Mouse (Mus musculus) neural tube, embryonic 11.5 days (tissue): ENCODE data around the gene 2210407C18Rik. TPM values are rescaled to one million over a fixed set of nuclear protein-coding genes. Genes with fewer than 3 reads are reported as not detected.
A peak's percentile ranks its signal among the peaks of the same experiment; 100 is the strongest.

Source experiments
- ATAC-seq: fragments of 200-750 bp; cut with Nextera tagmentation; 2 replicates; pipeline ENCODE4 v1.8.0; 2017; ENCODE audit warnings: moderate number of reproducible peaks, mild to moderate bottlenecking, moderate TSS enrichment, moderate library complexity; ENCODE audit not compliant: insufficient read depth, low FRiP score, low TSS enrichment
- DNase-seq: peaks from one replicate; pipeline ENCODE4 v3.0.0-alpha.2; 2015; ENCODE audit warnings: low spot score
- H3K27ac ChIP-seq: fragments of 300-500 bp; sonication (generic); 2 replicates; pipeline ENCODE4 v1.5.1; 2014; ENCODE audit warnings: low read depth, mild to moderate bottlenecking, low read length
- H3K27me3 ChIP-seq: fragments of 300-500 bp; sonication (generic); 2 replicates; pipeline ENCODE4 v1.6.1; 2014; ENCODE audit warnings: mild to moderate bottlenecking, low read length, mixed read lengths; ENCODE audit not compliant: control insufficient read depth, insufficient read depth
- H3K36me3 ChIP-seq: fragments of 300-500 bp; sonication (generic); 2 replicates; pipeline ENCODE4 v1.6.1; 2014; ENCODE audit warnings: mild to moderate bottlenecking, low read length, moderate library complexity, mixed read lengths; ENCODE audit not compliant: control insufficient read depth, insufficient read depth
- H3K4me1 ChIP-seq: fragments of 300-500 bp; sonication (generic); 2 replicates; pipeline ENCODE4 v1.6.1; 2014; ENCODE audit warnings: low read length, mixed read lengths; ENCODE audit not compliant: control insufficient read depth, insufficient read depth
- H3K4me2 ChIP-seq: fragments of 300-500 bp; sonication (generic); 2 replicates; pipeline ENCODE4 v1.6.1; 2014; ENCODE audit warnings: low read depth, mild to moderate bottlenecking, moderate library complexity
- H3K4me3 ChIP-seq: fragments of 300-500 bp; sonication (generic); 2 replicates; pipeline ENCODE4 v1.5.1; 2014; ENCODE audit warnings: low read depth, low read length
- H3K9ac ChIP-seq: fragments of 300-500 bp; sonication (generic); 2 replicates; pipeline ENCODE4 v1.6.1; 2014; ENCODE audit warnings: mild to moderate bottlenecking, low read length
- H3K9me3 ChIP-seq: fragments of 300-500 bp; sonication (generic); 2 replicates; pipeline ENCODE4 v1.6.1; 2016; ENCODE audit warnings: low read length; ENCODE audit not compliant: control insufficient read depth
- WGBS: fragments of 180-500 bp; shearing (Covaris S2); extraction: QIAGEN DNeasy Blood & Tissue Kit; methylation state at CpG from one replicate; pipeline ENCODE4 v1.1.7; 2014; 5-methylcytosine and 5-hydroxymethylcytosine counted together
- polyA plus RNA-seq: library from polyadenylated mRNA; unstranded; fragments of >200 nt; fragmentation: Nextera tagmentation; extraction: Ambion mirVana; gene quantifications from 2 replicates; pipeline ENCODE4 v1.2.1, GENCODE M21; 2014

The 2210407C18Rik gene
- polyA plus RNA-seq, 1 experiment from 2014 or later, result not detected

DNA sequence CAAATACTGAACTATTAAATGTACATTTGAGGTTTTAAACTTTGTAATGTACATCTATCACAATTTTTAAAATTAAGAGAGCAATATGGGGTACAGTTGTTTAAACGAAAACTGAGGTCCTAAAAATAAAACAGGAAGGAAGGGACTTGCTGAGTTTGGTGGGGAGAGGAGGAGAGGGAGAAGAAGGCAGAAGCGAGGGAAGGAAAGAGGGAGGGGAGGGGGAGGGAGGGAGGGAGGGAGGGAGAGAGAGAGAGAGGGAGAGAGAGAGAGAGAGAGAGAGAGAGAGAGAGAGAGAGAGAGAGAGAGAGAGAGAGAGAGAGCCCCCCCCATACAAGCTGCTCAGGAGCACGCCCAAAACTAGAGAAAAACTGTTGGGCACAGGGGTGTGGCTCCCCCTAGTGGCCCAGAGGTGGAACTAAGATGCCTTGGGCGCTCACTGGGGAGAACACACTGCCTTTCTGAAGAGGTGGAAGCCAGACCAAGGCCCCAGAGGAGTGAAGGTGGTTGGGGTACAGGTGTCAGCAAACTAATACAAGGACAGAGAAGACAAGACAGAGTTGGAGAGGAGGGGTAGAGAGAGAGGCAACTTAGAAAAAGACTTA, 20.6 kb upstream of the 2210407C18Rik start:
- Histone ChIP-seq H3K4me2 (no peak overlapping the region), H3K27me3 (0 out of 2 replicates have a peak, but pooled peaks cover 6% of the 10 kb centered on the region), H3K4me3 (no peak overlapping the region), H3K9me3 (no peaks in the 10 kb centered on the region), H3K27ac (no peak overlapping the region), H3K4me1 (peaks cover 4% of the 10 kb centered on the region), H3K36me3 (no peaks in the 10 kb centered on the region), H3K9ac (no peak overlapping the region)
- ATAC-seq, result no peak
- DNase-seq, result peak; percentile 67
- WGBS, result 20% methylated on average over 3 of the region's 4 CpGs

DNA sequence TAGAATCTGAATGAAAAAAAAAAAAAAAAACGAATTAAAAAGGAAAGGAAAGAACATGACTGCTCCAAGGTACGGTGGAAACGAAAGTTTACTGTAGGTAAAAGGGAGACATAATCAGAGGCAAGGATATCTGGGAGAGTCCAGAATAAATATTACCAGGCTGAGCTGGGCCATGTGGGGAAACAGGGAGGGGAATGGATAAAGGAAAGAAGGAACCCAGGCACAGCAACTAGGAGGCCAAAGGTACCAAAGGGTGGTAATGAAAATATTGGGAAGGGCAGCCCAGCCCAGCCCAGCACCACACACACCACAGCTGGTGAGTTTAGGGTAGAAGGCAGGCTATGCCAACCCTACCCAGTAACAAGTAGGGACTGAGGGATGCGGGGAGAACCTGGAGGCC, 19.0 kb upstream of the 2210407C18Rik start:
- H3K4me1 ChIP-seq, result no peaks in the 10 kb centered on the region
- H3K4me2 ChIP-seq, result no peak overlapping the region
- H3K9me3 ChIP-seq, result no peaks in the 10 kb centered on the region
- WGBS, result 69% methylated on average over 4 of the region's 4 CpGs
- H3K4me3 ChIP-seq, result no peak overlapping the region
- H3K27me3 ChIP-seq, result no peaks in the 10 kb centered on the region
- no peaks in the 10 kb centered on the region for H3K36me3 ChIP-seq
- DNase-seq, result no peak
- no peak overlapping the region for H3K9ac ChIP-seq
- H3K27ac ChIP-seq, result no peak overlapping the region
- ATAC-seq, result no peak

DNA sequence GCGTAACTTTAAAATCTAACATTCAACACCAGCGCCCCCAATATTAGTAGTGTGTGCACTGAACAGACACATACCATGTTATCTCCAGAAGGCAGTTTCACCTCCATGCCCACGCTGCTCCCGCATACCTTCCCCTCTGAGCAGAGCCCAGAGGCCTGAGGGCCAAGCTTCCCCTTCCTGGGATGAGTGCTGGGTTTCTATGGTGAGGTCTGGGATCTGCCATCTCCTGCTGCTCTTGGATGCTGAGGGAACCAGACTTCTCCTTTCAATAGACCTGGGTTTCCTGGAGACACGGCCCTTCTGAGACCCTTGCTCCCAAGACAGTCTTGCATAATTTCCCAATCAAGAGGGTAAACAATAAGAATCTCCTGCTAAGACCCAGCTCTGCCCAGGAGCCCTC, 14.5 kb upstream of the 2210407C18Rik start, which contains the start of gene Olfr323:
TSS of gene Olfr323 (minus strand) at position 101 of the 400 bp plus-strand sequence.
- DNase-seq (no peak), ATAC-seq (no peak)
- Histone ChIP-seq H3K27ac (no peak within 1 kb of the TSS), H3K9me3 (no peaks in the 10 kb centered on the region), H3K9ac (no peak within 1 kb of the TSS), H3K27me3 (no peaks in the 10 kb centered on the region), H3K4me2 (no peak within 1 kb of the TSS), H3K4me3 (no peak within 1 kb of the TSS), H3K4me1 (no peaks in the 10 kb centered on the region), H3K36me3 (no peaks in the 10 kb centered on the region)
- WGBS, result 86% methylated on average over 5 of the region's 5 CpGs

DNA sequence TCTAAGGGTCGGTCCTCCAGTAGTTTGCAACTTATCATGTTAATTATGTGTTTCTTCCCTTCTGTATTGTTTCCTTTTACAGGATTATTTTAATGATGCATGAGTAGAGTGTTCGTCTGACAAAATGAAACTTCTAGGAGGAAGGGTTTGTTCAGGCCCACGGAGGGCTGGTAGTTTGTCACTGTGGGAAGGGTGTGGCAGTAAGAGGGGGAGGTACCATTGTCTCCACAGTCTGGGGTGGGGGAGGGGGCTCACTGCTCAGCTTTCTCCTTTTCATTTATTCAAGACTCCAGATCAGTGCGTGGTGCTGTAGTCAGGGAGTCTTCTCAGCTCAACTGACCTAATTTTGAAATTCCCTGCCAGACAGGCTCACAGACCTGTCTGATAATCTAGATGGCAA, 10.3 kb upstream of the 2210407C18Rik start:
- no peak overlapping the region for H3K4me3 ChIP-seq
- DNase-seq (no peak), ATAC-seq (no peak)
- no peaks in the 10 kb centered on the region for H3K36me3 ChIP-seq
- H3K27ac ChIP-seq, result no peak overlapping the region
- H3K27me3 ChIP-seq, result no peaks in the 10 kb centered on the region
- no peak overlapping the region for H3K4me2 ChIP-seq
- H3K9ac ChIP-seq, result no peak overlapping the region
- H3K4me1 ChIP-seq, result no peaks in the 10 kb centered on the region
- H3K9me3 ChIP-seq, result no peaks in the 10 kb centered on the region
- WGBS, result 70% methylated on average over 4 of the region's 4 CpGs

DNA sequence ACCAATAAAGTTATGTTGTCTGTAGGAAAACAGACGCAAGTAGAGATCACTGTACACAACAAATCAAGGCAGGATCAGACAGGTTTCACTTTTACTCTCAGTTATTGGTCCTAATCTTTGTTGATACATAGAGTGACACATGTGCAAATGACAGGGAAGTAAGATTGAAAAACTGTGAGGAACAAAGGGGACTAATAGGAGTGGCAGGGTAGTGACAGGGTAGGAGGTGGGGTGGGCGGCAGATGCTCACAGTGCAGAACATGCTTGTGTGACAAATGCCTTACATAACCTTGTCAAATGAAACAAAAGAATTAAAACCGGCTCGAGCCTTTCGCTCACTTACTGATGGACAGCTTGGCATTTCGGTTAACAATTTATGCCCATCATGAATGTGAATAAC, 2.9 kb upstream of the 2210407C18Rik start:
- Histone ChIP-seq H3K36me3 (no peaks in the 10 kb centered on the region), H3K27ac (no peak overlapping the region), H3K27me3 (no peaks in the 10 kb centered on the region), H3K9ac (no peak overlapping the region), H3K4me1 (no peaks in the 10 kb centered on the region), H3K9me3 (no peaks in the 10 kb centered on the region), H3K4me3 (no peak overlapping the region), H3K4me2 (no peak overlapping the region)
- WGBS, result 75% methylated on average over 6 of the region's 6 CpGs
- ATAC-seq, result no peak
- no peak for DNase-seq

DNA sequence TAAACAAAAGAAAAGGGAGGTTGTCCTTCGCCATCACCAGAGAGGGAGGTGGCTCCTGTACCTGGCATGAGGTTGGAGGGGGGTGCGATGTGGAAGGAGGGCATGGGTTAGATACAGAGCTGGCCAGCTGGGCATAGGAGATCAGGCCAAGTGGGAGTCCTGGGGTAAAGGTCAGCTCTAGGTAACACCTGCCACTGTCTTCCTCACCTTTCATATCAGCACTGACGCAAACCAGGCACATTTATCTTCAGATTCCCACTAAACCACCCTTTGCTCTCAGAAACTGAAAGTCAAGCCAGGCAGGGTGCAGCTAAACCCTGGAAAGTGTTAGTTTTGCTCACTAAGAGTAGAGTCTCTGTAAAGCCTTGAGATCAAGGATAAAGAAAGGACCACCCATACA, 2.5 kb upstream of the 2210407C18Rik start:
- H3K27me3 ChIP-seq, result no peaks in the 10 kb centered on the region
- H3K4me3 ChIP-seq, result no peak overlapping the region
- no peaks in the 10 kb centered on the region for H3K9me3 ChIP-seq
- DNase-seq (no peak), ATAC-seq (no peak)
- WGBS, result 82% methylated on average over 3 of the region's 3 CpGs
- no peak overlapping the region for H3K27ac ChIP-seq
- no peak overlapping the region for H3K9ac ChIP-seq
- no peak overlapping the region for H3K4me2 ChIP-seq
- no peaks in the 10 kb centered on the region for H3K4me1 ChIP-seq
- no peaks in the 10 kb centered on the region for H3K36me3 ChIP-seq

DNA sequence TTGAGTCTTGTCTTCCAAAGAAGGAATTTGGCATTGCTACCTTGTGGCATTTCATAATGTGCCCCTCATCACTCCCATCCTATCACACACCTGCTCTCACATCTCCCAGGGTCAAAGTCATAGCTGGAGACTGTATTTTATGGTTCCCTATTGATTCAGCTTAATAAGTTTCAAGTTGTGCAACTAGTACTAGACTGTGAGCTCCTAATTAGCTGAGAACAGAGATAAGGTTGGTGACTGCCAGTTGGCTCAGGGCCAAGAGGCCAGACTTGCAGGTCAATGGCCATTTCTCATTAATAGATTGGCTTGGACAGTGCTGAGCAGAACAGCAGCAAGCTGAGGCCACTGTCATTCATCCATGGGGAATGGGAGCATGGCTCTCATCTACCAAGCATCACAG, 1.3 kb downstream of the 2210407C18Rik start:
- no peaks in the 10 kb centered on the region for H3K27me3 ChIP-seq
- no peaks in the 10 kb centered on the region for H3K9me3 ChIP-seq
- ATAC-seq (no peak), DNase-seq (no peak)
- H3K36me3 ChIP-seq, result no peaks in the 10 kb centered on the region
- H3K4me2 ChIP-seq, result no peak overlapping the region
- no peaks in the 10 kb centered on the region for H3K4me1 ChIP-seq
- H3K27ac ChIP-seq, result no peak overlapping the region
- no peak overlapping the region for H3K9ac ChIP-seq
- H3K4me3 ChIP-seq, result no peak overlapping the region

DNA sequence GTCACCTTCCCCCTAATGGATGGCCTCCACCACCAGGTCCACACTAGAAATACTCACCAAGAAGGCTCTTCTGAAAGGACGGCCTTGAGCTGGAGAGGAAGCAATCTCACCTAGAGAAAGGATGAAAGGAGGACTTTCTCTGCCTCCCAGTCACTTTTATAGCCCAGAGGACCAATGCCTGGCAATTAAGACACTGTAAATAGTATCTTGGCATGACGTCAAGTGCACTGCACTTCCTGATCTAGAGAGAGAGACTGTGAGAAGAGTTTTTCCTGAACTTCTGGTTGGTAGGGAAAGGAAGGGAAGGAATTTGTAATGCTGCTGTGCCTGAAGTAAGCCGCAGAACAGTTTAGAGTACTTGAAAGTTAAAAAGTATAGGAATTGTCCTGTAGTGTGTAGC, 2.5 kb downstream of the 2210407C18Rik start:
- Histone ChIP-seq H3K4me3 (no peak overlapping the region), H3K27me3 (no peaks in the 10 kb centered on the region), H3K4me2 (no peak overlapping the region), H3K4me1 (no peaks in the 10 kb centered on the region), H3K9ac (no peak overlapping the region), H3K9me3 (no peaks in the 10 kb centered on the region), H3K36me3 (no peaks in the 10 kb centered on the region), H3K27ac (no peak overlapping the region)
- ATAC-seq, result no peak
- no peak for DNase-seq
- 59% methylated on average over 3 of the region's 3 CpGs for WGBS

DNA sequence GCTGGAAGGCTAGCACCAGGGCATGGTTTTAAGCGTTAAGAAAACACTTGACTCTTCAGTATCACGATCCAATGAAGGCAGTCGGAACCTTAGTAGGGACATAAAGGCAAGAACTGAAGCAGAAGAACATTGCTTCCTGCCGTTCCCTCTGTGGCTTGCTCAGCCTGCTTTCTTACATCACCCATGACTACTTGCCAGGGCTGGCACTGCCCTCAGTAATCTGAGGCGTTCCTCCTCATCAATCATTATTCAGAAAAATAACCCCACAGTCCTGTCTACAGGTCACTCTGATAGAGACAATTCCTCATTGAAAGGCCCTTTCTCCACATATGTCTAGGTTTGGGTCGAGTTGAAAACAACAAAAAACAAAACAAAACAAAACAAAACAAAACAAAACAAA, 8.8 kb downstream of the 2210407C18Rik start:
- H3K9me3 ChIP-seq, result no peaks in the 10 kb centered on the region
- WGBS, result 85% methylated on average over 6 of the region's 6 CpGs
- no peaks in the 10 kb centered on the region for H3K27me3 ChIP-seq
- H3K36me3 ChIP-seq, result no peaks in the 10 kb centered on the region
- H3K4me1 ChIP-seq, result no peaks in the 10 kb centered on the region
- H3K4me2 ChIP-seq, result no peak overlapping the region
- no peak overlapping the region for H3K9ac ChIP-seq
- DNase-seq (no peak), ATAC-seq (no peak)
- no peak overlapping the region for H3K4me3 ChIP-seq
- H3K27ac ChIP-seq, result no peak overlapping the region
